Mouse (Mus musculus): Measurements from ENCODE around the gene Lrrc28.

Gene Lrrc28

DNA sequence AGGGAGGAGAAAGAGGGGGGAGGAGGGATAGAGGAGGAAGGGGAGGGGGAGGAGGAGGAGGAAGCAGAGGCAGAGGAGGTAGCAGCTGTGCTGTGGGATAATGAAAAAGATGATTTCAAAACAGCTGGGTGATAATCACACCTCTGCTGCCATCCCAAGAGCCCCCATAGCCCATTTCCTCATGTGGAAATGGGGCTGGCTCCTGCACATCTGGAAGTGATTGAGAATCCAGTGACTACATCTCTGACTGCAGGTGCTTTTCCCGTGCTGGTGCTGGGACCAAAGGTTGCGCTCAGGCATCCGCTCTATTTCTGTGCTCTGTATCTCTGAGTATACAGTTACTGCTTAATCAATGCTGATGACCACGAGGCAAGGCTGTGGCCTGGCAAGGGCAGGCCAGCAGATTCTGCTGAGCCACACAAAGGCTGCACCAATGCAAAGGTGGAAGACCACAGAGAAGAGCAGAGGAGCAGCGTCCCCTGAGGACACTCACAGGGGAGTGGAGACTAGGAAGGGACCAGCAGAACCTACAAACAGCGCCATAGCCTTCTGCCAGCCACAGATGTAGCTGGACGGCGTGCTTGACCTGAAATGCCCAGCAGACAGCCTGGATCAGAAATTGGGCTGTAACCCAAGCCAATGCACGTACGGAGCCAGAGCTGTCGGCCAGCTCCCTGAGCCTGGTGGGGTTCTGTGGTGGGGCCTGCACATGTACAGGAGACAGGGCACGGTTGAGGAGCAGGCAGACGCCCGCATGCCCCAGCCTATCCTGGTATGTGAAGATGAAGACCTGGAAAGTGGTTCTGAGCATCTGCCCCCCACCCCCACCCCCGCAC lies 157.9 kb downstream of the Lrrc28 start:
- WGBS: 80% methylated on average over 15 of the region's 15 CpGs

DNA sequence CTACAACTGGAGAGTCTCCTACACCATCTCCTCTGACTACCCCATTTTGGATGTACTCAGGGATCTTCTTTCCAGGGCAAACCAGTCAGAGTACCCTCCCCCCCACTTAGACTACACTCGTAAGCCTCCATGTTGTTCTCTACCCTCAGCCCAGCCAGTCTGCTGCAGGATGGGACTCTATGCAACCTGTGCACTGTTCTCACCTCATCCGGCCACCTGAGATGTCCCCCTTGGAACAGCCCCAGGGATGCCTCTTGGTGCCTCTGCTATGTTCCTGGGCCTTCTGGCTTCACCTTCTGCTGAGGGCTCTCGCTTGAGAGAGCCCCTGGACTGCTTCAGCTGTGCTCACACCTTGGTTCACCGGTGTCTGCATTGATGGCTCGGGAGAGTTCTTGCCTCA lies 158.7 kb downstream of the Lrrc28 start:
- WGBS: 86% methylated on average over 5 of the region's 5 CpGs

DNA sequence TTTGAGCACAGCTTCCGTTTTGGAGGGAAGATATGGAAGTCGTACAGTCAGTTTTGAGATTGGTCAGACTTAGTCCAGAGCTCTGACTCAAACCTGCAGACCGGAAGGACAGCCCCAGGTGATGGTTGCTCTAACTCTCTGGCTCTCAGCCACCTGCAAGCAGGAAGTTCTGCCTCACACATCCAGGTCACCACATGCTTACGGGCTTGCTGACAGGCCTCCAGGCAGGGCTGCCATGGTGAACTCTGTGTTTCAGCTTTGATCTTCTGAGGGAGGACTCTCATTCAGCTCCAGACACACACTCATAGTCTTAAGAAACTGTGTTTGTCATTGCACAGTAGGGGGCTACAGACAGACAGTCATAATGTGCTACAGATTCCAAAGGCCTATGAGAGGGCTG lies 161.4 kb downstream of the Lrrc28 start:
- 98% methylated on average over 4 of the region's 4 CpGs for WGBS

DNA sequence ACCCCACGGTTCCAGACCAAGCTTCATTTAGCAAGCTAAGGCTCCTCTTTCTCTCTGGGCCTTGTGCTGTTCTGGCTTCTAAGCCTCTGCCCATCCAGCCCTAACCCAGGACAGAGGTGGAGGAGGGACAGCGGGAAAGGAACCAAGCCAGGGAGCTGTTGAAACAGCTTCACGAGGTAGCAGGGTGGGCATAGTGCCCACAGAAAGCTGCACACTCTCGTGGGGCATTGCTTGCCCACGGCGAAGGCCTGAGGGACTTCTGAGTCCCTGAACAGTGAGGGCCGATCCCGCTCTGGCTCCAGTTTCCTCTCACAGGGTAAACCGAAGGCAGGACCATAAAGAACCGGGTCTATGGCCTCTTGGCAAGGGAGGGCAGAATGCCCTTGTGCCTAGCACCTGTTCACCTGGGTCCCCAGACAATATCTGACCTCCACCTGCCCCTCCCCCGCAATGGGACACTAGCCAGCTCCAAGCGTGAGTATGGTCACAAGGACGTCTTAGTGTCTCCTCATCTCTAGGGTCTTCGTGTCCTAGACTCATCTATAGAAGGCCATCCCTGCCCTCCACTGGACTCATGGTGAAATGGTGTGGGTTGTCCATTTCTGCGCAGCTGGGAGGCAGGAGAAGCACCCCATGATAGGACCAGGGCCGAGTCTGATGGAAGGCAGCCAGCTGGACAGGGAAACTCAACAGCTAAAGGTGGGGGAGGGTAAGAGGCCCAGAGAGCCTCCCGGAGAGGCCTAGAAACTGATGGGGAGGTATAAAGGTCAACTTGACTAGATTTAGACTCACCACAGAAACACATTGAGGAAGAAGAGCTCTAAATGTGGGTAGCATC lies 165.3 kb downstream of the Lrrc28 start:
- WGBS: 82% methylated on average over 17 of the region's 17 CpGs

DNA sequence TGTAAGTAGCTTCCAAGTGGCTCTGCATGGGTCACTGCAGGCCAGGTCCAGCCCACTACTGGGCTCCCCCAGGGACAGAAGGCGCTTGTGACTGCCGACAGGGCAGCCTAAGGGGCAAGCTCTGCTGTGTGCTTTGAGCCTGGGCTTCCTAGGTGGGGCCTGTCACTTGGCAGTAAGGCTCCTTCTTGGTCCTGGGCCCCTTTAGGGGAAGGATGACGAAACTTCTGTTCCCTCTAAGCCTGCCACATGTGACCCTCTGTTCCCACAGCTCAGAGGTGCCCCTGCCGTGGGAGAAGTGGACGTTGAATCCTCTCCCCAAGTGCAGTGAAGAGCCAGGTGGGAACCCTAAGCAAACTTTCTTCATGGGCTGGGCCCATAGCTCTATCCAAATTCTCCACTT lies 165.9 kb downstream of the Lrrc28 start:
- WGBS: 86% methylated on average over 5 of the region's 5 CpGs

DNA sequence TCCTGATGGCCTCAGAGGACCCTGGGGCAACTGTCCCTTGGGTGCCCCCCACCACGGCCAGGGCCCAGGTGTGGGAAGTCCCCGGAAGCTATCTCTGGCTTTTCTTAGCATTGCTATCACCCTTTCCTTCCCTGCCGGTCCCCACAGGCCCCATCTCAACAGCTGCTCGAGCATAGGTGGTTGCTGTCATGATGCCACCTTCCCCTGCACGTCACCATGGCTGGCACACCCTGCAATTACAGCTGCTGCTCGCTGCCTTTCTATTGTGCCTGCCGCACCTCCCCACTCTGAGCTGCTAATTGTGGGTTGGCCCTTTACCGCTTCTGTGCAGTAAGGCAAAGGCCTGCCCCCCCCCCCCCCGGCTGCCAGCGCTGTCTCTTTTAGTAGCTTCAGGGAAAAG lies 167.1 kb downstream of the Lrrc28 start:
- WGBS: 35% methylated on average over 8 of the region's 10 CpGs

DNA sequence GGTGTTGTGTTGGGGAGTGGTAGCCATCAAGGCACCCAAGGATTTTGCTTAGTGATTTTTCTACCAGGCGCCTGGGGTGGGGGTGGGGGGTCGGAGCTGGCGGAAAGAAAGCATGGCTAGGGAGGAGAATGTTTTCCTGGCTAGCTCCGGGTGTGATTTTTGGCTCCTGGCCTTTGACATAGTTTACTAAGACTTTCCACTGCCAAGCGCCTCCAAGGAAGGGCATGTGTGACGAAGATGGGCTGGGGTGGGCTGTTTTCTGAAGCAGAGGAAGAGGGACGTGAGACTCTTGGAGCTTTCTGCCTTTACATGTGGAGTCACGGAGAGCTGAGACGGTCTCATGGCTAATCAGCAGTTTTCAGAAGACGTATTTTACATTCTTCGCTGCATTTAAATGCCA lies 173.8 kb downstream of the Lrrc28 start:
- WGBS: 67% methylated on average over 11 of the region's 11 CpGs

DNA sequence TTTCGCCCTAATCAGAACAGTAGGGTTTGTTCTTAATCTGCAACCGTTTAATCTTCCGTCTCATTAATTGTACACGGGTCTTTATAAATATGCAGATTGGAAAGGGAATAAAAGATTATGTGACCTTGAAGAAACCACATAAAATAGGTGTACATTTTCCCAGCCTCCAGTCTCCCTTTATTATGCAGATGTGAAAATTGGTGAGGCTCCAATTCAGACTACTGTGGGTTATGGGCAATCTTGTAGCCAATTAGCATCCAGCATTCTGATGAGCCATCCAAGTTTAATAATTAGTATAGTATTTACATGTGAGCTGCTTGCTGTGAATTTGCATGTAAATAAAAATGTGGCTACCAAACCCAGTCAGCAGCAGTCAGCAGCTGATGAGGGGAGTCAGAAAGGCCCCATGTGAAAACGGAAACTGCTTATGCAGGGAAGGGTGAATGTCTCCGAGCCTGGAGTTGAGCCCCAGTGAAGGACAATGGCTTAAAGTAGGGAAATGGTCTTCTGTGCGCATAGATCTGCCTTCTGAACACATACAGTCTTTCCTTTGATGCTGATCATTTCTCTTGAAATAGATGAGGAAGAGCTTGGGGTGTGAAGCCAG lies 176.2 kb downstream of the Lrrc28 start:
- 70% methylated on average over 7 of the region's 7 CpGs for WGBS

DNA sequence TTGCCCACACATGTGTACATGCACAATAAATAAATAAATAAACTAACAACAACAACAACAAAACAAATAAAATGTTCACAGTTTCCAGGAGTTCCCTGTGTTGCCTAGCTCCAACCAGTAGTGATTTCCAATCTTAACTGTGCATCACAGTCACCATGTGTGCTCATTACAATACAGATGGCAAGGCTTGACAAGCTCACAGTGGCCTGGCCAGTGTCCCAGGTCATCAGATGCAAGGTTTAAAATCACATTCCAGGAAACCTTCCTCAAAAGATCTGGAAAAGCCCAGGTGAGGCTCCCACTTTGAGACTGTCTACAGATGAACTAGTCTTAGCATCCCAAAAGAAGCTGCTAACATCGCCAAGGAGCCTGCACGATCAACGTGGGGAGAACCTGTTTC lies 176.9 kb downstream of the Lrrc28 start:
- 80% methylated on average over 3 of the region's 3 CpGs for WGBS

DNA sequence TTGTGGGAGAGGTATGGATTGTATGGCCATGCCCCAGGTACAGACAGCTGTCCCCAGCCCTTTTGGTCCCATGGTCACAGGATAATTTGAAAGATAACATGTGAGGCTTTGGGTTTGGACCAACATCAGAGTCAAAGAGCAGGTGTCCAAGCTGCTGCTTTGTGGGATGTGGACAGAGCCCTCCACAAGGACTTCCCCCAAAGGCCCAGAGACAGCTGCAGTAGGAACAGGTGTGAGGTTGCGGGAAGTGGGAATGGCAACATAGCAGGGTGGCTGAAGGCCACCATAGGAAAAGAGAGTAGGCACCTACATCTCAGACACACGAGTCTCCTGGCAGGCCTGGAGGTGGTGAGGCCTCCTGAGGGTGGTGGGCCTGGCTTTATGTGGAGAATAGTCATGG lies 178.7 kb downstream of the Lrrc28 start:
- 94% methylated on average over 2 of the region's 2 CpGs for WGBS

DNA sequence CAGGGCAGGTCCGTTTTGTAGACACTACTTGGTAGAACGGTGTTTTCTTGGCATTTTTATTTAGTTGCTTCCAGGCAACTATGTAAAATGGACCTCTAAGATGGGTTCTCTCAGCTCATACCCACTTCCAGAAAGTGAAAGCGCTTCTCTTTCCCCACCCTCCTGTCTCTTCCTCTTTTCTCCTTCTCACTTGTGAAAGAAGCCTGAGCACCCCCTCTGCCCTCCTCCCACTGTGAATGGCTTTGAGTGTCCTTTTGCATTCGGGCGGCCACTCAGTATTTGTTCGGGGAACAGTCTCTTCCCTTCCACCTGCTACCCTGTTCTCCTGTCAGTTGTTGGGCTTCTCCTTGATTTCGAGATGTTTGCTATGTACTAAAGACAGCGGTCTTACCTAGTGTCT lies 180.4 kb downstream of the Lrrc28 start:
- WGBS: 93% methylated on average over 8 of the region's 8 CpGs

DNA sequence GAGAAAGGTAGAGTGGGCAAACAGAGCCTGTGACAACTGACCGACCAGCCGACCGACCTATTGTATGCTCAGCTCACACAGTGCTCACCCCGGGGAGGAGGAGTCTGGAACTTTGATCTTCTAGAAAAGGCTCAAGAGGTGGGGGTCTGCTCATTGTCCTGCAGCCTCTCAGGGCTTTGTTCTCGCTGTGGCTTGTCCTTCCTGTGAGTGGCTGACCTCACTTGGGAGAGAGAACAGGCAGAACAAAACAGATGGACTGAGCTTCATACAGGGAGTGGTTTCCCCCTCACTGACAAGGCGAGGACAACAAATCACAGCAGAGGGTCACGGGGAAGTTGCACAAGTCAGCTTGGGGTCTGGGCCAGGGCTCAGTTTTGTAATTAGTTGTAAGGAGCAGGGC lies 181.5 kb downstream of the Lrrc28 start:
- 74% methylated on average over 7 of the region's 7 CpGs for WGBS

Measured in cerebral cortex, adult 2 months (tissue).